Mouse (Mus musculus) heart, adult 8-10 months (tissue): ENCODE data around the gene Adamts6. TPM values are rescaled to one million over a fixed set of nuclear protein-coding genes. Genes with fewer than 3 reads are reported as not detected.

Experiments used
- DNase-seq: peaks from one replicate; pipeline ENCODE4 v3.0.0; 2022; ENCODE audit warnings: low spot score
- total RNA-seq, 4 experiments: library from RNA; stranded (reverse); gene quantifications; 2 replicates each; pipeline ENCODE4 v1.2.4; 2022

The Adamts6 gene
- 1 to 10 TPM; 2.3 to 3.8 (median 2.8) TPM for total RNA-seq

GRCm38 (mm10) chr13:104287366-104288225 is at the start of gene Adamts6:
Gene Adamts6, plus strand, starts transcription at chr13:104287835.
- DNase-seq: no peak

DNA sequence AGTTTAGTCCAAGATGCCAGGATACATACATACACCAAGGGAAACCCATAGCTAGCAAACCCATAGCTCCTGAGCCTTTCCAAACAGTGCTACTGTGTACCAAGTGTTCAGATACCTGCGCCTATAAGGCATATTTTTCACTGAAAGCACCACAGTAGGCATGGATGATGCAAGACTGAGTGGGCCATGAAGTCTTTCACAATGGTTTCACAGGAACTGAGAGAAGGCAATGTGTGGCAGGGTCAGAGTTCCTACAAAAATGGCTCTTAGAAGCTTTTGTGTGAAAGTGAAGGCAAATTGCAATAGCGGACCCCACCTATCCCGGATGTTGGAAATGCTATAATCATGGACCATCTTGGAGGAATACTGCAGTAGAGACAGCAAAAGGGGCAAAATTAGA is 28.6 kb upstream of the Adamts6 start:
- no peak for DNase-seq

- peak; percentile 71 for DNase-seq
Observed at GRCm38 (mm10) chr13:104285031-104285431, 2.6 kb upstream of the Adamts6 start.

- peak; percentile 67 for DNase-seq
Observed at GRCm38 (mm10) chr13:104285737-104286311, 1.8 kb upstream of the Adamts6 start.

- DNase-seq: peak; percentile 27
Observed at GRCm38 (mm10) chr13:104286336-104286735, 1.3 kb upstream of the Adamts6 start.

GRCm38 (mm10) chr13:104286897-104287309 is 732 bp upstream of the Adamts6 start:
- DNase-seq: peak; percentile 97

- peak; percentile 73 for DNase-seq
Observed at GRCm38 (mm10) chr13:104288226-104288859, 708 bp downstream of the Adamts6 start.

DNA sequence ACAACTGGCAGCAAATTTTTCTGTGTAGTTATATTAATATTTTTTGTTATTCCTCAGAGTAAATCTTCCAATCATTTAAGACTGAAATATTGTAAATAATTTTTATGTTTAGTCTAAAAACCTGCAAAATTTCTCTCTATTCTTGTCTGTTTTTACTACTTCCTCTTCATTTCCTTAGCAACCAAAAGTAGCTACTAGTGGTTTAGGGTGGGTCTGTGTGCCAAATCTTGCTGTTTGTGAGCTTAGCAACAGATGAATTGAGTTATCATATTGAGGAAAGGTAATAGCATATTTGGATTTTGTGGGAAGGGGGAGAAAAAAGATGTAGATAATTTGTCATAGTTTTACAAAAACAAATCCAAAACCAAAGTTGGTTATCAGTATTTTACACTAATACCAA is 1.5 kb downstream of the Adamts6 start:
- no peak for DNase-seq

DNA sequence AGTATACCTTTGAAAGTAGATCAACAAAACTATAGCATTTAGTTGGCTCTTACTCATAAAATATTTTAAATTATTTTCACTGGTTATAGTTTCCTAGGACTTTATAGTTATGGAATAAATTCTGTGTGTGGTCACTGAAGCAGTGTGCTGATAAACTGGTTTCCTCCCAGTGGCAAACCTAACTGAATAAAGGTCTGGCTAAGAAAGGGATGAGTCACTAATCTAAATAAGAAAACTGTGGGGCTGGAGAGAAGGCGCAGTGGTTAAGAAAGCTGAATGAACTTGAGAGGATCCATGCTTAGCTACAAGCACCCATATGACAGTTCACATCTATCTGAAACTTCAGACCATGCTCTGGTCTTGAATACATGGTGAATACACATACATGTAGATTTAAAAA is 7.8 kb downstream of the Adamts6 start:
- no peak for DNase-seq

DNA sequence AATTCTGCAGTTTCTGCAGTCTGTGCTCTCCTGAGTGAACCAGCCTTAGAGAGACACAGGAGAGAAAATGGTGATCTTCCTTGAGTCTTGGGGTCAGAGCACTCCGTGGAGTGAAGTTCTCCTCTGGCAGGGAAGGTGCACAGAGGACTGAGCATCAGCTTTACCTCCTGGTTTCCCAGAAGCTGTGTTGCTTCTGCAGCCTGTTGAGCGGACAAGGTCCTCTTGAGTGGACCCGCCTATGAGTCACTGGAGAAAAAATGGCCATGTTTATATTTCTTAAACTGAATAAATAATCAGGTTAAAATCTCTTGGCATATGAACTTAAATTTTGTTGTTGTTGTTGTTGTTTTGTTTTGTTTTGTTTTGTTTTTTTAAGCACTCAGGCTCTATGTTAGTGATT is 41.7 kb downstream of the Adamts6 start:
- DNase-seq: no peak

DNA sequence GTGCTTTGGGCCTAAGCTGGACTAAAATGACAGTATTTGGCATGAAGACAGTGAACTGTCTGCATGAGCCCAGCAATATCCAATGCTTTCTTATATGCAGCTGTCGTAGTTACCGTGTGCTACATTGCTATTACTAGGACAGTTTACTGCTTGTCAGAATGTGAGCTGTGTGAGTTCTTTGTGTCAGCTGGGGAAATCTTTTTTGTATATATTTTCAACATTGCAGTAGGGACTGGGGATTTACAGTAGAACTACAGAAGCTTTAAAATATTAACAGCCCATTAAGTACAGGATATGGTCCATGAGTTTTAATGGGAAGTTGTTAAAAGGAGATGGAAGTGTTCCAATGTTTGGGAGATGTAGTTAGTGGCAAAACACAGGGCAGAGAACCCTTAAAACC is 42.1 kb downstream of the Adamts6 start:
- DNase-seq: no peak

- no peak for DNase-seq
Observed at GRCm38 (mm10) chr13:104352590-104352989, 65.0 kb downstream of the Adamts6 start.

DNA sequence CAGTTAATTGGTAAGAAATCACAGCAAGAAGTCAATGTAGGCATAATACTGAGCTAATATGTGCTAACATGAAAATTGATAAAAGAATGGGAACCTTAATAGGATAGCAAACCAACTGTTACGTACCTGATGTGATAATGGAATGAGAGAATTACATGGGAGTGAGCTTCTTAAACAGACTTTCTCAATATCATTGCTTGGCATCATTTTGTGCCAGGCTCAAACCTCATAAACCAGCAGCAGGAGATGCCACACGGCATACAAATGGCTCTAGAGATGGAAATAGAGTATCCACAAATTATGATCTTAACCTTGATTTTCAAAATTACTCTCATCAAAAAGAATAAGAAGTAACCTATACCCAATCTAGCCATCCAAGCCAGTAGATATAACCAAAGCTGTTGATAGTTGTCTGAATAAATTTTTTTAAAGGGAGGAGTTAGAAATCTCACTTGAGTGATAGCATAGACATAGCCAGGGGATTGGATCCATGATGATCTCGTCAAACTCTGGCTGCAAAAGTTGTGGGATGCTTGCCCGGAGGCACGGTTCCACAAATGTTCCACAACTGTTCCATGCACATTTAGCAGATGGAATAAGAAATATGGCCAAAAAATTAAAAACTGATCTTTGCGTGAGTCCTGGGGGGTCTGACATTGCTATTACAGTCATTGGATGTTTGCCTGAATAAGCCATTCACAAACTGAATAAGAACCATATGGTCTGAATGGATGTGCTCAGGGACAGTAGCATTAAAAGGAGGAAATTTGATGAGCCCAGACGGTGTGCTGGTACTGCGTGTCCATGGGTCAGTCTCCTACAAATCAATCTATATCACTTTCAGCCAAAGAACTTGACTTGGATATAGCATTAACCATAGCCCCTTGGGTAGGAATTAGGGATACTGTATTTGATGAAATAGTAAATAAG is 106.1 kb downstream of the Adamts6 start:
- peak; percentile 1 for DNase-seq

GRCm38 (mm10) chr13:104397814-104398213 is 110.2 kb downstream of the Adamts6 start:
- peak; percentile 42 for DNase-seq

GRCm38 (mm10) chr13:104432734-104433133 is 145.1 kb downstream of the Adamts6 start:
- no peak for DNase-seq

DNA sequence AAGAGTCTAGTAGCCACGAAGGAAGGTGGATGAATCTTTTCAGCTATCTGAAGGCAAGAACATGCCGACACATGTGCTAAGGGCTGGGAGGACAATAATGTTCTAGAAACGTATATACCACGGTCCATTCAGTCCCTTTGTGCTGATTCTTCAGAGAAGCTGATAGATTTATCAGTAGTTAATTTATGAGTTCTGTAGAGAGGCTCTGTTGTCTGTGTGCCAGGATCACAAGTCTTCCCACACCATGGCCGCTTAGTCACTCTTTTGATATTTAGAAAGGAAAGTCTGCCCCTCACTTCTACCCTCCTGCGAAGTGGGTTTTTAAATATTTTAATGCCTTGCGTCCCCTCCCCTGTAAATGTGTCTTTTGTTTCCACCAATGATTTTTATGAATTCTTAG is 154.9 kb downstream of the Adamts6 start:
- no peak for DNase-seq

DNA sequence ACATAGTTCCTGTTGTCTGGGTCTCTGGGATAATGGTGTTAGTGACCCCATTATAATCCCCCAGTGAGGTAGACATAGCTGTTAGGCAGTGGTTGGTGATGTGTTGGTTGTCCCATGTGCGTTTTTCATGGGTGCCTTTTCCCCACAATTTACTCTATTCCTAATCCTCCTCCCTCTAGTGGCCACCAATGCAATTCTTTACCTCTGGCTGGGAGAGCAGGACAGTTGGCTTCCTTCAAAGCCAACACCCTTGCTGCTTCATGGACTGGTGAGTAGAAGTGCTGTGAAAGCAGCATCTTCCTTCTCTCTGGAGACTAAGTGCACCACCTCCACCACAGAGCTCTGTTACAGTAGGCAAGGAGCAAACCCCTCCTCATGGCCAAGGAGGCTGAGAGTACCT is 157.8 kb downstream of the Adamts6 start:
- DNase-seq: no peak

GRCm38 (mm10) chr13:104446974-104447373 is 159.3 kb downstream of the Adamts6 start:
- DNase-seq: no peak

GRCm38 (mm10) chr13:104447470-104447869 is 159.8 kb downstream of the Adamts6 start:
- DNase-seq: no peak

- no peak for DNase-seq
Observed at GRCm38 (mm10) chr13:104448349-104448748, 160.7 kb downstream of the Adamts6 start.

DNA sequence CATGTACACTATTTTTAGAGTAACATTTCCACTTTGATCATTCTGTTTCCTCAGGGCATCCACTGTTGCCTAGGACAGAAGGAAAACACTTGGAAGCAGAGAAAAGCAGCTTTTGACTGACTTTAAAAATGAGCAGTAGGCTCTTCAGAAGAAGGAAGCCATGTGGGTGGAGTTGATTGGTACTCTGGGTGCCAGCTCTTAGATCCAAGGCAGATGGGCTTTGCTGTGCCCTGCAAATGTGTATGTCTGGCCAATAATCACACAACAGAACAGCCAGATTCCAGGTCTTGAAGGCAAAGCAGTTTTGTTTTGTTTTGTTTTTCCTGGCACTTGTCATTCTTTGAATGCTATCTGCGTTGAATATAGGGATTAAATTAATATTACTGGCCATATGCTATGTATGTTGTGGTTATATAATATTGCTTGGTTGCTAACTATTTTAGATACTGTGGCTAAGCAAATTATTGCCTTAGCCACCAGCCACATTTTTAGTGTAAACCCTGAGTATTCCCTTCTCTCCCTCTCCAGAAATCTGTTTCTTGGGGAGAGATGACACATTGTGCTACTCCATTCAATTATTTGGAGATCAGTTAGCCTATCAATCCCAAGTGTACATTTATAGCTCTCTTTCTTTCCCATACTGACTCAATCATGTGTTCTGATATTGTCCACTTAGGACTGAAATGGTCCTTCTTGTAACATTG is 165.8 kb downstream of the Adamts6 start:
- DNase-seq: no peak
